Mouse (Mus musculus) liver, adult 2 months (tissue): ENCODE results near the gene Prlr.

ENCODE experiments used
- CTCF ChIP-seq: fragments of 200-500 bp; IDR thresholded peaks from 2 replicates; pipeline ENCODE4 v1.5.1; 2011; ENCODE audit warnings: low read depth, low read length, control low read depth
- POLR2A ChIP-seq: fragments of 200-500 bp; IDR thresholded peaks from 2 replicates; pipeline ENCODE4 v1.6.1; 2011; ENCODE audit warnings: low read length, control low read depth; ENCODE audit not compliant: insufficient read depth; ENCODE audit errors: extremely low read depth

- no peak for TF ChIP-seq CTCF
- no peak for TF ChIP-seq POLR2A
Measured at GRCm38 (mm10) chr15:10263420-10263819, 86.4 kb downstream of the Prlr start.
